Mouse (Mus musculus) MEL (cell line): ENCODE measurements at regions not wholly inside any gene's neighbourhood (a gene's known extent, or its start where the extent isn't known, plus 50 kb on each side); places are given as distances from the start of the nearest gene placed in this dataset.

ENCODE experiments used
- CTCF ChIP-seq, 3 experiments: IDR thresholded peaks in 2 of 3; conservative IDR thresholded peaks in 1 of 3; 2 replicates each; pipeline ENCODE4 v1.5.1; 2011 to 2012; ENCODE audit warnings: low read length in 3 of 3, low read depth in 2 of 3, mild to moderate bottlenecking in 2 of 3, improper control_type of control experiment in 1 of 3, inconsistent platforms in 1 of 3, mixed read lengths in 1 of 3, moderate library complexity in 1 of 3; ENCODE audit not compliant: control insufficient read depth in 1 of 3, insufficient read depth in 1 of 3, poor library complexity in 1 of 3, severe bottlenecking in 1 of 3
- HCFC1 ChIP-seq: IDR thresholded peaks from 2 replicates; pipeline ENCODE4 v1.6.1; 2012; ENCODE audit warnings: low read depth, mild to moderate bottlenecking, inconsistent platforms, low read length, improper control_type of control experiment, moderate library complexity
- MAFK ChIP-seq: IDR thresholded peaks from 2 replicates; pipeline ENCODE4 v1.6.1; 2011; ENCODE audit warnings: low read depth, mild to moderate bottlenecking, low read length, improper control_type of control experiment, borderline replicate concordance
- POLR2A ChIP-seq, 2 experiments: IDR thresholded peaks; 2 replicates each; pipeline ENCODE4 v1.6.1; 2011 to 2012; ENCODE audit warnings: low read length in 2 of 2, mild to moderate bottlenecking in 2 of 2, control low read depth in 1 of 2, improper control_type of control experiment in 1 of 2, low read depth in 1 of 2, moderate library complexity in 1 of 2; ENCODE audit not compliant: control insufficient read depth in 1 of 2, insufficient read depth in 1 of 2, poor library complexity in 1 of 2
- POLR2AphosphoS5 ChIP-seq: IDR thresholded peaks from 2 replicates; pipeline ENCODE4 v1.6.1; 2012; ENCODE audit warnings: low read depth, borderline replicate concordance, mild to moderate bottlenecking, inconsistent platforms, low read length, moderate library complexity, mixed read lengths

DNA sequence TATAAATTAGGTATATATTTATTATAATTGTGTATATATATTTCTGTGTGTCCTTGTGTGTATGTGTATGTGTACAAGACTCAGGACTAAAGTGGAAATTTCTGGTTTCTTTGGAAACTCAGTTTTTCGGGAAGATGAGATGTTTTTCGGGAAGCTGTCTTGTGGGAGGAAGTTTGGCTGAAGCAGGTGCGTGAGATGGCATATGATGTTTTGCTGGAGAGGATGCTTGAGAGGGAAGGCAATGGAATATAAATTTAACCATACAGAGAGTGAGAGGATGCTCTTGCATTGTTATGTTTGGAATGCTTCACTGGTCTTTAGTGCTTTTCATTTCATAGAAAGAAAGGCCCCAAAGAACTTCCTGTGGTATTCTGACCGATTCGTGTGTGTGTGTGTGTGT, 141.3 kb upstream of the Rgs18 start:
- TF ChIP-seq POLR2A (IDR thresholded peaks at IDR 0.05; ENCODE audit: control insufficient read depth in 1 of 2, insufficient read depth in 1 of 2, low read depth in 1 of 2, low read length in 2 of 2, poor library complexity in 1 of 2): no peak
- no peak for TF ChIP-seq POLR2AphosphoS5
- no peak for TF ChIP-seq HCFC1
- TF ChIP-seq MAFK: no peak
- no peak for TF ChIP-seq CTCF (IDR thresholded peaks at IDR 0.05 in 2 of 3, conservative IDR thresholded peaks at IDR 0.05 in 1 of 3; ENCODE audit: control insufficient read depth in 1 of 3, insufficient read depth in 1 of 3, low read depth in 2 of 3, low read length in 3 of 3, poor library complexity in 1 of 3, severe bottlenecking in 1 of 3)
